Mouse (Mus musculus): ENCODE measurements around the gene Mpzl3. TPM values are rescaled to one million over a fixed set of nuclear protein-coding genes. Genes with fewer than 3 reads are reported as not detected.

Gene Mpzl3
- polyA plus RNA-seq, 2 experiments from 2014 or later, result 7.5 to 10.8 TPM

- no peak for ATAC-seq
Measured at GRCm38 (mm10) chr9:45046973-45047372, 8.0 kb upstream of the Mpzl3 start.

GRCm38 (mm10) chr9:45048511-45048910, 6.5 kb upstream of the Mpzl3 start:
- peak; percentile 75 for ATAC-seq

DNA sequence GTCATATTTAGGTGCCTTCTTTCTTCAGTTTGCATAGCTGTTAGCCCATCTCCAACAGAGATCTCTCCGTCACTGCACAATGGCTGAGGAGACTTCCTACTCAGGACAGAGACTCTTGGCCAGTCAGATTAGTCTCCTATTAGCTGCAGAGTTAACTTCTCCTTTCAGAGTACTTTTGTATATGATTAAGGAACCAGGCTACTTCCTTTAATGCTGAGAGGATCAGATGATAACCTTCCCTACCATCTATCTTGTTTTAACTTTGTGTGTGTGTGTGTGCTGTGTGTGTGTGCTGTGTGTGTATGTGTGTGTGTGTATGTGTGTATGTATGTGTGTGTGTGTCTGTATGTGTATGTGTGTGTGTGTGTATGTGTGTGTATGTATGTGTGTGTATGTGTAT, 5.3 kb upstream of the Mpzl3 start:
- no peak for ATAC-seq

DNA sequence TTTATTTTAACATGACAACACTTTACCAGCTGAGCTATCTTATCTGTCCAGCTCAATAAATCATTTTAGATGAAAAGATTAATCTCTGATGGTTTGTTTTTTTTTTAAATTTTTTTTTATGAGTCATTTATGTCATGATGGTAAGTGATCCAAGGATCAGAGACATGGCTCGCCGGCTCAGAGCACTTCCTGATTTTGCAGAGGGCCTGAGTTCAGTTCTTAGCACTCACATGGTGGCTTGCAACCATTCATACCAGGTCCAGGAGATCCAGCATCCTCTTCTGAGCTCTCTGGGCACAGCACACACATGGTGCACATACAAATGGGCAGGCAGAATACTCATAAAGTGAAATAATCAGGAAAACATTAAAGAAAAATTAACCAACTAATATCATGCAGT, 4.7 kb upstream of the Mpzl3 start:
- no peak for ATAC-seq

- ATAC-seq, result no peak
Measured at GRCm38 (mm10) chr9:45058304-45058940, 3.4 kb downstream of the Mpzl3 start.

- no peak for ATAC-seq
Measured at GRCm38 (mm10) chr9:45060151-45060550, 5.2 kb downstream of the Mpzl3 start.

GRCm38 (mm10) chr9:45062677-45063076, 7.7 kb downstream of the Mpzl3 start:
- ATAC-seq, result peak; percentile 65

DNA sequence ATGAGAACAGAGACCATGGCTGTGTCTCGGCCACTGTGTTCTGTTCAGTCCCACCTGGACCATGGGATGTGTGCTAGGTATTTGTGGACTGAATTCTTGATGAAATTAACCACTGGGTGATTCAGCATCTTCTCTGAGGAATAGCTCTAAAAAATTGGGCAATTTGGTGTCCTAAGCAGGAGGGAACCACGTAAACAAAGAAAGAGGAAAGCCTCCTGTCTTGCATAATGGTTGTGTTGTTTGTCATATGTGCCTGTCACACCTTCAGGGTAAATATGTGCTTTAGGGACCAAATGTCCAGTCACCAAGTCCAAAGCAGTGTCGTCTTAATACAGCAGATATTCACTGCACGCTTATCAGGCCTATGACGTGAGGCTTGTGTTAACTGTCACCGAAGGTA, 9.4 kb downstream of the Mpzl3 start:
- no peak for ATAC-seq

GRCm38 (mm10) chr9:45066735-45067134, 11.7 kb downstream of the Mpzl3 start:
- no peak for ATAC-seq

- ATAC-seq, result no peak
Measured at GRCm38 (mm10) chr9:45071800-45072199, 16.8 kb downstream of the Mpzl3 start.

DNA sequence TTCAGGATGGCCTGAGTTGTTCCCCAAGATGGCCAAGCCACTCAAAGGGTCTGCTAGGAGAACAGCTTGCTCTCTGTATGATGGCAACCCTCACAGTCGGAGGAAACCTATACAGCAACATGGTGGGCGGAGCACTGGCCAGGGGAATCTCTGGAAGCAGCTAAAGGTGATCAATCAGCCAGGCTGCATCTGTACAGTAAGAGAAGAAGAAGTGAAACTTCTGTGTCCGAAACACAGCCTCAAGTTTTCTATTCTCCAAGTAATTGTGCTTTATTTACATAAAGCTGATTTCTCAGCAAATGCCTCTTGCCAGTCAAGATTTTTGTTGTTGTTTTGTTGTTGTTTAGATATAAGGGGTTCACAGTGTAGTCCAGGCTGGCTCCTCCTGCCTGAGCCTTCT, 22.9 kb downstream of the Mpzl3 start:
- ATAC-seq, result no peak

- ATAC-seq, result peak; percentile 53
Measured at GRCm38 (mm10) chr9:45079011-45079410, 24.0 kb downstream of the Mpzl3 start, which contains the start of gene Jaml. Gene Jaml, plus strand, starts transcription at chr9:45079183.

GRCm38 (mm10) chr9:45083132-45083531, 28.1 kb downstream of the Mpzl3 start:
- peak; percentile 84 for ATAC-seq

- ATAC-seq, result no peak
Measured at GRCm38 (mm10) chr9:45084556-45084955, 29.6 kb downstream of the Mpzl3 start.

DNA sequence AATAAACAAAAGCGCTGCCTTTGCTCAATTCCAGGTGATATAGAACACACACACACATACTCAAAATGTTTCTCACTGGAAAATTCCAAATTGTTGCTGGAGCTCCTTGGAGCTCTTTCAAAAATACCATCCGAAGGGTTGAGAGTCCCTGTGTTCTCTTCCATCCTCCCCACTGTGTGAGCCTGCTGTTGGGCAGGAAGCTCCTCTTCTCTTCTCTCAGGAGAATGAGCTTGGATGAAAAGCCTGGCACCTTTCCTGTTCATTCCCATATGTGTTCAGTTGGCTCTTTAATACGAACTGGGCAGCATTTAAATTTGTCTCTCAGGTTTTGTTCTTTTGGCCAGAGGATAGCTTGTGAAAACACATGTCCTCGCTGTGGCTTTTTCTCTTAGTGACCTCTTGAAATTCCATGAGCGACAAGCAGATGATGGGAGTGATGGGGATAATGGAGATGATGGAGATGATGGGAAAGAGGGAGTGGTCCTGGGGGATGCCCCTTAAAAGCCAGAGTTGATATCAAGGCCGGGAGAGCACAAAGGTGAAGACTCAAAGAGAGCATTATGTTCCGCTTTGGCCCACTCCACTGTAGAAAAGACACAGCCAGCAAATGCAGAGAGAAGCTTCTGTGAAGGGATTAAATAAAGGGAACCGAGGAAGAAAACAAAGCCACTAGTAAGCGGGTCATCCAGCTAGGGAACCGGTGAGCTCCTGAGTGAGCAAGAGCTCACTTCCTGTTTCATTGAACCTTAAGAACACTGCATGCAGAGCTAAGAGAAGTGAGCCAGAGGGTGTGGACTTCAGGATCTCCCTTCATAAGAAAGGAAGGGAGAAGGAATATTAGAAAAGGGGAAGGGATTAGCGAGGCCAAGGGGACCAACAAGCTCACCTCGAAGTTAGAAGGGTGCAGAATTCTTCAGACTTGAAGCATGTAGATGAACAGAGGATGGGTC, 31.0 kb downstream of the Mpzl3 start:
- ATAC-seq, result no peak

- ATAC-seq, result no peak
Measured at GRCm38 (mm10) chr9:45088040-45088439, 33.1 kb downstream of the Mpzl3 start.

GRCm38 (mm10) chr9:45090811-45091210, 35.8 kb downstream of the Mpzl3 start:
- no peak for ATAC-seq

GRCm38 (mm10) chr9:45092641-45093040, 37.7 kb downstream of the Mpzl3 start:
- ATAC-seq, result no peak

- no peak for ATAC-seq
Measured at GRCm38 (mm10) chr9:45095149-45095937, 40.4 kb downstream of the Mpzl3 start.

DNA sequence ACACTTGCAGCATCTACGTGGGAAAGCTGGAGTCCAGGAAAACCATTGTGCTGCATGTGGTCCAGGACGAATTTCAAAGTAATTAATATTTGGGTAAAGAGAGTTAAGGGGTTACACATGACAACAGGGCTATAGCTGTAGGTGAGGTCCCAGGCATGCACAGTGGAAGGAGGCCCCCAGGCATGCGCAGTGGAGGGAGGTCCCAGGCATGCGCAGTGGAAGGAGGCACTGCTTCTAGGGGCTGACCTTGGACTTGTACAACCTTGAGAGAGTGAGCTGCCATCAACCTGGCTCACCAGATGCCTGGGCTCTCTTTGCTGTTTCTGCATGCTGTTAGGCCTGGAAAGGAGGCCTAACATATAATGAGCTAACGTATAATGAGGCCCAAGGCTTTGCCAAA, 42.9 kb downstream of the Mpzl3 start:
- no peak for ATAC-seq

DNA sequence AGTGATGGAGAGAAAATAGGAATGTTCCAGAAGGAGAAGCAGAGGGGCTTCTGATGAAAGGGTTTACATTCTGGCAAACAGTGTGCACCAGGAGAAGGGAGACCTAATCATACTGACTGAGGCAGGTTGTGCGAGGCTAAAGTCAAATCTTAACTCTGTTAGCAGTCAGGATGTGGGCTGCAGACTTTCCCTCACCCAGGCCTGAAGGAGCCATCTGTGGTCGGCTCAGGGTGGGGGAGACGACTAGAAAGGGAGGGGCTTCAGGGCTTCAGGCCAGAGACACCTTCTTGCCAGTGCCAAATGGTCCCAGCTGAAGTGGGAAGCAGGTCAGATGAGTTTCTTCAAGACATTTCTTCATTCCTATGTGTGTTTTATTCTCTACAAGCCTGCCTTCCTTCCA, 43.4 kb downstream of the Mpzl3 start:
- no peak for ATAC-seq

DNA sequence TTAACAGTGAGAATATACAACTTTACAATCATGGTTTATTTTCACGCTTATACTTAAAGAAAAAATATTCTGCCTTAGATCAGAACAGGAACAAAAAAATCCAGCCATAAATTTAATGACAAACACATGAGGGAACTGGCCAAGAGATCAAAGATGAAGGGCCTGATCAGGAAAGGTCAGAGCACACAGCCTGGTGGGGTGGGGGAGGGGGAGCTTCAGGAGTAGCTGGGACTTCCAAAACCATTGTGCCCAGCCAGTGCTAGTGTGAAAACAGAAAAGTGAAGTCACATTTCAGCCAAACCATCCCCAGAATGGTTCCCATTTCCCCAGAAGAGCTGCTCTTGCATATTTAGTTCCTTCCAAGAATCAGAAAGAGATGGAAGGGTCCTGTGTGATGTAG, 47.5 kb downstream of the Mpzl3 start:
- no peak for ATAC-seq

Measured in CD4-positive, CD25-positive, alpha-beta regulatory T cell, adult 4 months (primary cell).